Mouse (Mus musculus) kidney, adult 2 months (tissue): ENCODE measurements around the gene Olfr1128.
"Not testable (repeated sequence)": the region's sequence is repeated elsewhere in the genome, so short reads cannot be mapped to it uniquely, and the experiment has no call there.

ENCODE experiments used
- CTCF ChIP-seq: fragments of 200-500 bp; conservative IDR thresholded peaks from 2 replicates; pipeline ENCODE4 v1.5.1; 2011; ENCODE audit warnings: low read depth, mild to moderate bottlenecking, control low read depth, low read length, moderate library complexity, mixed read lengths; ENCODE audit not compliant: insufficient read depth, insufficient read length
- POLR2A ChIP-seq: fragments of 200-500 bp; IDR thresholded peaks from one replicate; pipeline ENCODE4 v1.6.1; 2011; ENCODE audit warnings: low read depth, low read length, control low read depth

GRCm38 (mm10) chr2:87573602-87574001 is 28.3 kb upstream of the Olfr1128 start, which contains the start of gene Olfr1129:
- not testable (repeated sequence) for TF ChIP-seq CTCF, POLR2A
